Mouse (Mus musculus) heart, postnatal 0 days (tissue): Measurements from ENCODE around the gene P4ha2.

ENCODE experiments used
- CTCF ChIP-seq: IDR thresholded peaks from 2 replicates; pipeline ENCODE4 v1.5.1; 2016; ENCODE audit warnings: antibody characterized with exemption, control low read depth, low read depth
- EP300 ChIP-seq: IDR thresholded peaks from 2 replicates; pipeline ENCODE4 v1.6.1; 2016; ENCODE audit warnings: antibody characterized with exemption, low read depth

- TF ChIP-seq CTCF: no peak
- no peak for TF ChIP-seq EP300
Observed at GRCm38 (mm10) chr11:54157586-54157985, 57.7 kb downstream of the P4ha2 start.
